Mouse (Mus musculus) stomach, embryonic 14.5 days (tissue): ENCODE measurements at regions not wholly inside any gene's neighbourhood (a gene's known extent, or its start where the extent isn't known, plus 50 kb on each side); places are given as distances from the start of the nearest gene placed in this dataset.

ENCODE experiments used
- ATAC-seq: fragments of 200-750 bp; cut with Nextera tagmentation; 2 replicates; pipeline ENCODE4 v1.8.0; 2017; ENCODE audit warnings: low read depth, moderate TSS enrichment; ENCODE audit not compliant: insufficient number of reproducible peaks, insufficient read depth, low FRiP score
- H3K27ac ChIP-seq: fragments of 300-500 bp; sonication (generic); 2 replicates; pipeline ENCODE4 v1.5.1; 2014; ENCODE audit warnings: mild to moderate bottlenecking, low read length, moderate library complexity, mixed read lengths
- H3K27me3 ChIP-seq: fragments of 300-500 bp; sonication (generic); 2 replicates; pipeline ENCODE4 v1.6.1; 2014; ENCODE audit warnings: low read length, control low read depth, mixed read lengths; ENCODE audit not compliant: control insufficient read depth, insufficient read depth
- H3K36me3 ChIP-seq: fragments of 300-500 bp; sonication (generic); 2 replicates; pipeline ENCODE4 v1.6.1; 2014; ENCODE audit warnings: mild to moderate bottlenecking, control low read depth, low read length, moderate library complexity, mixed read lengths; ENCODE audit not compliant: control insufficient read depth, insufficient read depth
- H3K4me1 ChIP-seq: fragments of 300-500 bp; sonication (generic); 2 replicates; pipeline ENCODE4 v1.6.1; 2014; ENCODE audit warnings: low read length, control low read depth, mixed read lengths; ENCODE audit not compliant: control insufficient read depth, insufficient read depth
- H3K4me2 ChIP-seq: fragments of 300-500 bp; sonication (generic); replicated peaks from 2 replicates; pipeline ENCODE4 v1.6.1; 2014; ENCODE audit warnings: low read depth, low read length, control low read depth
- H3K4me3 ChIP-seq: fragments of 300-500 bp; sonication (generic); 2 replicates; pipeline ENCODE4 v1.5.1; 2014; ENCODE audit warnings: low read depth, low read length, control low read depth
- H3K9ac ChIP-seq: fragments of 300-500 bp; sonication (generic); replicated peaks from 2 replicates; pipeline ENCODE4 v1.6.1; 2014; ENCODE audit warnings: low read depth, mild to moderate bottlenecking, control low read depth, low read length, moderate library complexity, mixed read lengths
- H3K9me3 ChIP-seq: fragments of 300-500 bp; sonication (generic); 2 replicates; pipeline ENCODE4 v1.6.1; 2016; ENCODE audit warnings: low read depth, low read length, control low read depth; ENCODE audit not compliant: control insufficient read depth
- WGBS: fragments of 180-500 bp; shearing (Covaris S2); extraction: QIAGEN DNeasy Blood & Tissue Kit; methylation state at CpG from one replicate; pipeline ENCODE4 v1.1.7; 2014; 5-methylcytosine and 5-hydroxymethylcytosine counted together

- peaks cover 11% of the 10 kb centered on the region; the same call in 1 of the 2 replicates for H3K4me1 ChIP-seq
- H3K27me3 ChIP-seq = no peaks in the 10 kb centered on the region
- peak; percentile 76 for ATAC-seq
- no peaks in the 10 kb centered on the region for H3K36me3 ChIP-seq
- WGBS = 22% methylated on average over 5 of the region's 5 CpGs
- H3K9me3 ChIP-seq = no peaks in the 10 kb centered on the region
- peak overlapping the region; percentile 73; the same call in 1 of the 2 replicates for H3K27ac ChIP-seq
- no peak overlapping the region for H3K4me2 ChIP-seq
- H3K9ac ChIP-seq = no peak overlapping the region
- H3K4me3 ChIP-seq = no peak overlapping the region
Observed at GRCm38 (mm10) chr13:101914691-101915541, 146.9 kb upstream of the Pik3r1 start.

- Histone ChIP-seq H3K4me1 (peaks cover 11% of the 10 kb centered on the region; the same call in 1 of the 2 replicates), H3K27me3 (no peaks in the 10 kb centered on the region), H3K9ac (no peak overlapping the region), H3K4me2 (no peak overlapping the region), H3K27ac (peak overlapping the region; percentile 73; the same call in 1 of the 2 replicates), H3K9me3 (no peaks in the 10 kb centered on the region), H3K4me3 (no peak overlapping the region), H3K36me3 (no peaks in the 10 kb centered on the region)
- 73% methylated on average over 6 of the region's 6 CpGs for WGBS
- ATAC-seq = no peak
Observed at GRCm38 (mm10) chr13:101915542-101915941, 147.5 kb upstream of the Pik3r1 start.

GRCm38 (mm10) chr13:101915948-101916594 is 148.1 kb upstream of the Pik3r1 start:
- 55% methylated on average over 6 of the region's 6 CpGs for WGBS
- Histone ChIP-seq H3K4me3 (no peak overlapping the region), H3K9me3 (no peaks in the 10 kb centered on the region), H3K27ac (peak overlapping the region; percentile 73; the same call in 1 of the 2 replicates), H3K9ac (no peak overlapping the region), H3K4me1 (peaks cover 11% of the 10 kb centered on the region; the same call in 1 of the 2 replicates), H3K36me3 (no peaks in the 10 kb centered on the region), H3K4me2 (no peak overlapping the region), H3K27me3 (no peaks in the 10 kb centered on the region)
- peak; percentile 35 for ATAC-seq

GRCm38 (mm10) chr13:101916876-101917275 is 148.9 kb upstream of the Pik3r1 start:
- Histone ChIP-seq H3K4me2 (no peak overlapping the region), H3K9ac (no peak overlapping the region), H3K9me3 (no peaks in the 10 kb centered on the region), H3K36me3 (no peaks in the 10 kb centered on the region), H3K27me3 (no peaks in the 10 kb centered on the region), H3K4me1 (peaks cover 11% of the 10 kb centered on the region; the same call in 1 of the 2 replicates), H3K4me3 (no peak overlapping the region), H3K27ac (no peak overlapping the region)
- ATAC-seq = no peak
- WGBS = 91% methylated on average over 5 of the region's 5 CpGs

- Histone ChIP-seq H3K27me3 (no peaks in the 10 kb centered on the region), H3K9ac (no peak overlapping the region), H3K36me3 (no peaks in the 10 kb centered on the region), H3K4me1 (peaks cover 11% of the 10 kb centered on the region; the same call in 1 of the 2 replicates), H3K4me2 (no peak overlapping the region), H3K9me3 (no peaks in the 10 kb centered on the region), H3K27ac (no peak overlapping the region), H3K4me3 (no peak overlapping the region)
- 74% methylated on average over 3 of the region's 3 CpGs for WGBS
- no peak for ATAC-seq
Observed at GRCm38 (mm10) chr13:101918185-101918584, 150.2 kb upstream of the Pik3r1 start.

- Histone ChIP-seq H3K4me1 (peaks cover 6% of the 10 kb centered on the region; the same call in 1 of the 2 replicates), H3K27ac (no peak overlapping the region), H3K36me3 (no peaks in the 10 kb centered on the region), H3K9me3 (no peaks in the 10 kb centered on the region), H3K4me2 (no peak overlapping the region), H3K27me3 (no peaks in the 10 kb centered on the region), H3K4me3 (no peak overlapping the region), H3K9ac (no peak overlapping the region)
- ATAC-seq = no peak
- 45% methylated on average over 5 of the region's 5 CpGs for WGBS
Observed at GRCm38 (mm10) chr13:101919266-101919665, 151.2 kb upstream of the Pik3r1 start.

GRCm38 (mm10) chr13:101920384-101920783 is 152.4 kb upstream of the Pik3r1 start:
- 75% methylated on average over 3 of the region's 3 CpGs for WGBS
- H3K9ac ChIP-seq = no peak overlapping the region
- H3K4me3 ChIP-seq = no peak overlapping the region
- ATAC-seq = no peak
- no peaks in the 10 kb centered on the region for H3K36me3 ChIP-seq
- H3K27me3 ChIP-seq = no peaks in the 10 kb centered on the region
- H3K27ac ChIP-seq = no peak overlapping the region
- no peaks in the 10 kb centered on the region for H3K9me3 ChIP-seq
- no peak overlapping the region for H3K4me2 ChIP-seq
- no peaks in the 10 kb centered on the region for H3K4me1 ChIP-seq

- Histone ChIP-seq H3K4me1 (no peaks in the 10 kb centered on the region), H3K4me3 (no peak overlapping the region), H3K4me2 (no peak overlapping the region), H3K9ac (no peak overlapping the region), H3K27me3 (no peaks in the 10 kb centered on the region), H3K27ac (no peak overlapping the region), H3K9me3 (no peaks in the 10 kb centered on the region), H3K36me3 (no peaks in the 10 kb centered on the region)
- WGBS = 100% methylated on average over 2 of the region's 2 CpGs
- no peak for ATAC-seq
Observed at GRCm38 (mm10) chr13:101924637-101925036, 156.6 kb upstream of the Pik3r1 start.
